Mouse (Mus musculus) bone marrow, adult 2 months (tissue): ENCODE results near the gene Jazf1.

Source experiments
- CTCF ChIP-seq: fragments of 200-500 bp; IDR thresholded peaks from 2 replicates; pipeline ENCODE4 v1.5.1; 2011; ENCODE audit warnings: low read length, control low read depth; ENCODE audit not compliant: control insufficient read depth, insufficient read depth
- POLR2A ChIP-seq: fragments of 200-500 bp; IDR thresholded peaks from 2 replicates; pipeline ENCODE4 v1.6.1; 2011; ENCODE audit warnings: low read depth, mild to moderate bottlenecking, control low read depth, low read length, borderline replicate concordance; ENCODE audit not compliant: control insufficient read depth

DNA sequence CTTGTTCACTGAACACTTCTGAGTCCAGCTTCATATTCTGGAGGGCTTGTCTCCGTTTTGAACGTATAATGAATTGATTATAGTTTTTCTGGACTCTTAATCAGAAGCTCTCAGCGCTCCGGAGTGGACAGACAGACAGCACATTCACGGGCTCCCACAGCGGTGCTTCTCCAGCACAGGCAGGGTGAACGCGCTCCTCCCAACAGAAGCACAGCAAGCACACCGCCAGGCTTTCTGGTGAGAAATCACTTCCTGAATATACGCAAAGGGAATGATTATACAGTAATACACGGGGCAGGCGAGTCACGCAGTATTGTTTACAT is 174.0 kb downstream of the Jazf1 start:
- TF ChIP-seq POLR2A, result no peak
- TF ChIP-seq CTCF, result no peak
